Mouse (Mus musculus) intestine, embryonic 14.5 days (tissue): ENCODE measurements around the gene Cope. TPM values are rescaled to one million over a fixed set of nuclear protein-coding genes. Genes with fewer than 3 reads are reported as not detected.
A peak's percentile ranks its signal among the peaks of the same experiment; 100 is the strongest.

Experiments
- ATAC-seq: fragments of 200-750 bp; cut with Nextera tagmentation; replicated peaks from 2 replicates; pipeline ENCODE4 v1.8.0; 2017; ENCODE audit warnings: low read depth, moderate number of reproducible peaks, moderate TSS enrichment, moderate library complexity; ENCODE audit not compliant: low FRiP score, low TSS enrichment
- DNase-seq: peaks from one replicate; pipeline ENCODE4 v3.0.0-alpha.2; 2018; ENCODE audit warnings: low spot score
- H3K27ac ChIP-seq: fragments of 300-500 bp; sonication (generic); 2 replicates; pipeline ENCODE4 v1.5.1; 2014; ENCODE audit warnings: low read depth, mild to moderate bottlenecking, control low read depth
- H3K27me3 ChIP-seq: fragments of 300-500 bp; sonication (generic); replicated peaks from 2 replicates; pipeline ENCODE4 v1.6.1; 2014; ENCODE audit warnings: low read length, control low read depth; ENCODE audit not compliant: control insufficient read depth, insufficient read depth
- H3K36me3 ChIP-seq: fragments of 300-500 bp; sonication (generic); 2 replicates; pipeline ENCODE4 v1.6.1; 2014; ENCODE audit warnings: low read length, control low read depth; ENCODE audit not compliant: control insufficient read depth, insufficient read depth
- H3K4me1 ChIP-seq: fragments of 300-500 bp; sonication (generic); replicated peaks from 2 replicates; pipeline ENCODE4 v1.6.1; 2014; ENCODE audit warnings: low read length, control low read depth, mixed read lengths; ENCODE audit not compliant: control insufficient read depth, insufficient read depth
- H3K4me2 ChIP-seq: fragments of 300-500 bp; sonication (generic); 2 replicates; pipeline ENCODE4 v1.6.1; 2014; ENCODE audit warnings: low read length
- H3K4me3 ChIP-seq: fragments of 300-500 bp; sonication (generic); 2 replicates; pipeline ENCODE4 v1.5.1; 2014; ENCODE audit warnings: low read depth, low read length, control low read depth, mixed read lengths
- H3K9ac ChIP-seq: fragments of 300-500 bp; sonication (generic); 2 replicates; pipeline ENCODE4 v1.6.1; 2014; ENCODE audit warnings: mild to moderate bottlenecking, low read length
- H3K9me3 ChIP-seq: fragments of 300-500 bp; sonication (generic); 2 replicates; pipeline ENCODE4 v1.6.1; 2016; ENCODE audit warnings: low read length, control low read depth; ENCODE audit not compliant: control insufficient read depth
- WGBS: fragments of 180-500 bp; shearing (Covaris S2); extraction: QIAGEN DNeasy Blood & Tissue Kit; methylation state at CpG from one replicate; pipeline ENCODE4 v1.1.7; 2014; 5-methylcytosine and 5-hydroxymethylcytosine counted together
- polyA plus RNA-seq: library from polyadenylated mRNA; unstranded; fragments of >200 nt; fragmentation: Nextera tagmentation; extraction: Ambion mirVana; gene quantifications from 2 replicates; pipeline ENCODE4 v1.2.1, GENCODE M21; 2014

Cope gene
- polyA plus RNA-seq = 331 and 336 TPM in 2 replicates

DNA sequence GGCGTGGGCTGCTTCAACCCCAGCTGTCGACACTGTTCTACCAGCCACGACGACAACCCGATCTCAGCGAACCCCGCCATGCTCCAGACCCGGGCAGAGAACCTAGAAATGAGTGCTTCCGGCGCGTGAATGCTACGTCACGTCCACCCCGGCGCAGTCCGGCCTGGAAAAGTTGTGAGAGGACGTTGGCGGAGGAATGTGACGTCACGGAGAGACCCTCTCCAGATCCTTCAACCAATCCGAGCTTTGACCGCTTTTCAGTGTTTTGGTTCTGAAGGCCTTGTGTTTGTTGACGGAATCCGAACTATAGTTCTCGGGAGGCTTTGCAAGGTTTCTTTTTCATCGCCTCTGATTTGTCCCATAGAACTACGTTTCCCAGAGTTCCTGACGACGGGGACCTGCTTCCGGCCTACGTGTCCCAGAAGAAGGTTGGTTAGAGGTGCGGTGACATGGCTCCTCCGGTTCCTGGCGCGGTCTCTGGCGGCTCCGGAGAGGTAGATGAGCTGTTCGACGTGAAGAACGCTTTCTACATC lies at the start of gene Cope, which contains the start of gene Ddx49:
Gene Cope (plus strand): TSS at position 161 of the 533 bp plus-strand sequence.
Gene Ddx49 (minus strand): TSS at position 132 of the 533 bp plus-strand sequence.
- peaks cover 15% of the 10 kb centered on the region for H3K4me1 ChIP-seq
- ATAC-seq (peak; percentile 94), DNase-seq (peak; percentile 99)
- H3K4me3 ChIP-seq = peak within 1 kb of the TSS; percentile 83
- 0% methylated on average over 40 of the region's 40 CpGs for WGBS
- peak within 1 kb of the TSS; percentile 95 for H3K4me2 ChIP-seq
- no peaks in the 10 kb centered on the region for H3K27me3 ChIP-seq
- peak within 1 kb of the TSS; percentile 63 for H3K9ac ChIP-seq
- peak within 1 kb of the TSS; percentile 68 for H3K27ac ChIP-seq
- peaks cover 51% of the 10 kb centered on the region for H3K36me3 ChIP-seq
- no peaks in the 10 kb centered on the region for H3K9me3 ChIP-seq

DNA sequence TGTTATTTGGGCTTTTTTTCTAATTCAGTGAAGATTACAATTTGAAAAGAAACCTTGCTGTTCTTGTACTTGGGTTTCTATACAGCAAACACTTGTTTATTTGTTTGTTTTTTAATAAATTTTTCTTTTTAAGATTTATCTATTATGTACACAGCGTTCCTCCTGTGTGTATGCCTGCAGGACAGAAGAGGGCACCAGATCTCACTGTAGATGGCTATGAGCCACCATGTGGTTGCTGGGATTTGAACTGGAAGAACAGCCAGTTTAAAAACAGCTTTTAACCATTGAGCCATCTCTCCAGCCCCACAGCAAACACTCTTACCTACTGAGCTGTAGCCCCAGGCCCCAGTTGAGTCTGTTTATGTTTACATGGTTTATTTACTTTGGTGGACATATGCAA lies 47.7 kb upstream of the Cope start:
- Histone ChIP-seq H3K27me3 (no peaks in the 10 kb centered on the region), H3K36me3 (peaks cover 100% of the 10 kb centered on the region), H3K9me3 (no peaks in the 10 kb centered on the region), H3K4me2 (no peak overlapping the region), H3K9ac (no peak overlapping the region), H3K4me1 (no peaks in the 10 kb centered on the region), H3K27ac (no peak overlapping the region), H3K4me3 (no peak overlapping the region)
- ATAC-seq (no peak), DNase-seq (no peak)
- 68% methylated on average over 1 of the region's 1 CpGs for WGBS

DNA sequence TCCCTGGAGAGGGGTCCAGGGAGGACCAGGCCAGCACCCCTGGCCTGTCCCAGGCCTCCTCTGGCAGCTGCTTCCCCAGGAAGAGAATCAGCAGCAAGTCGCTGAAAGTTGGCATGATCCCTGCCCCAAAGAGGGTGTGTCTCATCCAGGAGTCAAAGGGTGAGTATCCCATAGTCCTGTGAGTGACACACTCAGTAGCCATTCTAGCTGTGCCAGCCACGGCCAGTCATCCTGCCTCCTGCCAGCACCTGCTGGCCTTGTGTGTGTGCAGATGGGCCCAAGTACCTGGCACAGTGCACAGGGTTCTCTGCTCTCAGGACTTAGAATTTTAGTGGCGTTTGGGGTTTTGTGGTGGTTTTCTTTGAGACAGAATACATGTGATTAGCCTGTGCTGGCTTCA lies 44.9 kb upstream of the Cope start:
- no peak overlapping the region for H3K27ac ChIP-seq
- 77% methylated on average over 3 of the region's 3 CpGs for WGBS
- H3K36me3 ChIP-seq = peaks cover 100% of the 10 kb centered on the region

DNA sequence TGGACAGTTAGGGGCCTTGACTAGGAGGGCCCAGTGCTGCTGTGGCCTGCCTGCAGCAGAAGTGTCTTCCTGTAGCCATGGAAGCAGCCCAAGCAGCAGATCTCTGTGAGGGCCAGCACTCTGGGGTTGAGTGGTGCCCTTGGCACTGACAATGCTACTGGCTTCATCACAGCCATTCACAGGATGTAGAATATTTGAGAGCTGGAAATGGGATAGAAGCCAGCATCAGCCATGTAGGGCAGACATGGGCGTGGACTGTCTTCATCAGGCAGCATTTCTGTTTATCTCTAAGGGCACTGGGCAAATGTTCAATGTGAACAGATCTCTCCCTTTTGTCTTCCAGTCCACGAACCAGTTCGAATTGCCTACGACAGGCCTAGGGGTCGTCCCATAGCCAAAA lies 43.7 kb upstream of the Cope start:
- no peak for ATAC-seq
- Histone ChIP-seq H3K4me1 (no peaks in the 10 kb centered on the region), H3K27me3 (no peaks in the 10 kb centered on the region), H3K36me3 (peaks cover 100% of the 10 kb centered on the region), H3K9ac (no peak overlapping the region), H3K27ac (no peak overlapping the region), H3K4me3 (no peak overlapping the region), H3K4me2 (no peak overlapping the region), H3K9me3 (no peaks in the 10 kb centered on the region)
- 91% methylated on average over 5 of the region's 5 CpGs for WGBS
- DNase-seq = no peak

More for the DNA sequence above, 44.9 kb upstream of the Cope start:
- Histone ChIP-seq H3K4me2 (no peak overlapping the region), H3K27me3 (no peaks in the 10 kb centered on the region), H3K9ac (no peak overlapping the region), H3K9me3 (no peaks in the 10 kb centered on the region), H3K4me1 (no peaks in the 10 kb centered on the region), H3K4me3 (no peak overlapping the region)
- ATAC-seq = no peak
- no peak for DNase-seq

DNA sequence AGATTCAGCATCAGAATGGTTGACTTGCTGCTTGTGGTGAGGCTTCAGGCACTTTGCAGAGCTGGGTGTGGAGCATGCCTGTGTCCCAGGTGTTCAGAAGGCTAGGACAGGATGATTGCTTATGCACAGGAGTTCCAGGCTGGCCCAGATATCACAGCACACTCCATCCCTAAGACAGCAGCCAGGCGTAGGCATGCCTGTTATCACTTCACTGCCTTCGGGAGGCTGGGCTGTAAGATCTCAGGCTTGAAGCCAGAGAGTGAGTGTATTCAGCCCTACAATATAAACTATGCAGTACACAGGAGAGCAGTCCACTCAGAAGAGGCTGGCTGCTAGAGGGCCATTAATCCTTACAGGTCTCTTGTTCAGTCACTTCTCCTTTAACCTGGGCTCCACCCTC lies 43.3 kb upstream of the Cope start:
- ATAC-seq (no peak), DNase-seq (no peak)
- H3K27ac ChIP-seq = no peak overlapping the region
- no peaks in the 10 kb centered on the region for H3K4me1 ChIP-seq
- 79% methylated on average over 2 of the region's 2 CpGs for WGBS
- H3K27me3 ChIP-seq = no peaks in the 10 kb centered on the region
- no peak overlapping the region for H3K9ac ChIP-seq
- no peak overlapping the region for H3K4me3 ChIP-seq
- no peaks in the 10 kb centered on the region for H3K9me3 ChIP-seq
- H3K4me2 ChIP-seq = no peak overlapping the region
- H3K36me3 ChIP-seq = peaks cover 100% of the 10 kb centered on the region

DNA sequence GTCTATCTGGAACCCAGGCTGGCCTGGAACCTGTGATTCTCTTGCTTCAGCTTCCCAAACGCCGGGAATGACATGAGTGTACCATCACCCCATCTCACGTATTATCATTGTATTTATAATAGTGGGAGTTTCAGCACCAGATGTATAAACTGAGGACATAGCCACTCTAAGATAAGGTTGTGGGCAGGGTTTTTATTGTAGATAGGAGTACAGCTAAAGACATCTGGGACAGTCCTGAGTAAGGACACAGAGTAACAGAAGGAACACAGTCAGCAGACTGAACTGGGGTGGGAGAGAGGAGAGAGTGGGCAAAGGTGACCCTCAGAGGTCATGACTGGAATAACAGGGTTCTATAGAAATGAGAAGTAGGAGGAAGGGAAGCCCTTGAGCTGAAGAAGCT lies 34.6 kb upstream of the Cope start:
- no peak overlapping the region for H3K4me3 ChIP-seq
- no peak for ATAC-seq
- peaks cover 25% of the 10 kb centered on the region for H3K36me3 ChIP-seq
- WGBS = 77% methylated on average over 3 of the region's 3 CpGs
- no peaks in the 10 kb centered on the region for H3K4me1 ChIP-seq
- no peak overlapping the region for H3K4me2 ChIP-seq
- H3K27ac ChIP-seq = no peak overlapping the region
- DNase-seq = no peak
- H3K9ac ChIP-seq = no peak overlapping the region
- no peaks in the 10 kb centered on the region for H3K27me3 ChIP-seq
- H3K9me3 ChIP-seq = no peaks in the 10 kb centered on the region

DNA sequence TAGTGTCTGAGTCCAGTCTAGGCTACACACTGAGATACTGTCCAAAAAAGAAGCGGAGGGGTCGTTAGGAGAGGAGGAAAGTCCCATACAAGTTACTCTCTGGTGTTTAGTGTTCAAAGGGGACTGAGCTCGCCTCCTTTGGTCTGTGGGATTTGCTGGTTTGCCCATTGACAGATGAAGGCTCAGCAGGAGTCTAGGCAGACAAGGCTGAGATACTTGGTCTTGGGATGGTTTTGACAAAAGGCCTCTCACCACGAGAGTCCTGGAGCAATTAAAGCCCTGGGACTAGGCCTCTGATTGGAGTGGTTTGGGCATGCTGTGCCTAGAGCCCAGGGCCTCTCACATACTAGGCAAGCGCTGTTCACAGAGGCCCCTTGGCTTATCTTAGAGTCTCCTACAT lies 34.0 kb upstream of the Cope start:
- H3K27ac ChIP-seq = no peak overlapping the region
- WGBS = 63% methylated on average over 5 of the region's 5 CpGs
- DNase-seq (no peak), ATAC-seq (no peak)
- H3K4me3 ChIP-seq = no peak overlapping the region
- no peak overlapping the region for H3K9ac ChIP-seq
- no peak overlapping the region for H3K4me2 ChIP-seq
- peaks cover 19% of the 10 kb centered on the region for H3K36me3 ChIP-seq
- H3K27me3 ChIP-seq = no peaks in the 10 kb centered on the region
- H3K9me3 ChIP-seq = no peaks in the 10 kb centered on the region
- H3K4me1 ChIP-seq = no peaks in the 10 kb centered on the region

DNA sequence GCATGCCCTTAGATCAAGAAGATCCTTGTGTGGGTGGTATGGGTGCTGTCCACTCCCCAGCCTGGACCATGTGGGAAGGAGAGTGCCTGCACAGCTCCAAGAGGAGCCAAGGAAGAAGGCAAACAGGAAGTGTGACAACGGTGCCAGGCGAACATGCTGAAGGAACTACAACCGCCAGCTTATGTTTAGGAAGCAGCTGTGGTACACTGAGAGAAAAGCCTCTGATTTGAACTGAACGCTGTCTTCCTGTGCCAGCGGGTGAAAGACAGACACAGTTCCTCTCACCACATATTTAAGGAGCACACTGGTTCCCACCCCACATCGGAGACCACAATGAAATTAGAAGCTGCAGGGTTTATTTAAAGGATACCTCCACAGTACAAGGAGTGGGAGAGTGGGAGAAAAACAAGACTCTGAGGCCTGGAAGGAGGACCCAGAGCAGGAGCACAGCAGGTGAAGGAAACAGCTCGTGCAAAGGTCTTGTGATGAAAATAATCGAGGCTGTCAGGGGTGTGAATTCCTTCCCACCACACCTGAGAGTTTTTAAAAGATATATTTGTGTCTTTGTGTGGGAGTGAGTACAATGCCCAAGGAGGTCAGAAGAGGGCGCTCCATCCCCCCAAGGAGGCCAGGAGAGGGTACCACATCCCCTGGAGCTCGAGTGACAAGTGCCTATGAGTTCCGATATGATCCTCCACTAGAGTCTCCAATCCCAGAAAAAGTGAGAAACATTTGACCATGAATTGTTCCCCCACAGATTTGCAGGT lies 33.3 kb upstream of the Cope start:
- Histone ChIP-seq H3K9ac (no peak overlapping the region), H3K27me3 (no peaks in the 10 kb centered on the region), H3K9me3 (no peaks in the 10 kb centered on the region), H3K4me2 (no peak overlapping the region), H3K4me1 (no peaks in the 10 kb centered on the region), H3K36me3 (peaks cover 12% of the 10 kb centered on the region), H3K27ac (no peak overlapping the region), H3K4me3 (no peak overlapping the region)
- DNase-seq (no peak), ATAC-seq (no peak)
- WGBS = 54% methylated on average over 11 of the region's 11 CpGs

DNA sequence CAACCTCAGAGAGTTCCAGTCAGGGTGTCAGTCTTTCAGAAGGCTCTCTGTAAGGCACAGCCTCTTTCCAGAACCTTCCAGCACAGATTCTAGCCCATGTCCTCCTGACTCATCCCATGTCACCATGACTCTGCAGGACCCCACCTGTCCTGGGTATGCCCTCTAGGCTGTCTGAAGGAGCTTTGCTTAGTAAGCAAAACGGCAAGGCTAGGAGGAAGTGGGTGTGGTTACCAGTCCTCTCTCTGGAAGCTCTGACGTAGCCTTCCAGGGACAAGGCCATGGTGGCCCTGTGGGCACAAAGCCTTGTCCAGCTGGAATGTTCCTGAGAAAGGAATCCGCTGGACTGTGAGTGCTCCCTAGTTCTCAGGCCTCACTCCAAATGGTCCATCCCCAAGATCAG lies 29.4 kb upstream of the Cope start:
- DNase-seq = no peak
- H3K9ac ChIP-seq = no peak overlapping the region
- no peak for ATAC-seq
- WGBS = 47% methylated on average over 3 of the region's 3 CpGs
- H3K4me1 ChIP-seq = no peaks in the 10 kb centered on the region
- no peaks in the 10 kb centered on the region for H3K9me3 ChIP-seq
- H3K27ac ChIP-seq = no peak overlapping the region
- H3K27me3 ChIP-seq = no peaks in the 10 kb centered on the region
- H3K4me3 ChIP-seq = no peak overlapping the region
- H3K36me3 ChIP-seq = no peaks in the 10 kb centered on the region
- H3K4me2 ChIP-seq = no peak overlapping the region
